Mouse (Mus musculus) olfactory bulb, adult 2 months (tissue): Measurements from ENCODE around the gene March8.

ENCODE experiments used
- CTCF ChIP-seq: fragments of 200-500 bp; IDR thresholded peaks from 2 replicates; pipeline ENCODE4 v1.5.1; 2012; ENCODE audit warnings: low read depth, mild to moderate bottlenecking, low read length, moderate library complexity; ENCODE audit not compliant: insufficient read depth
- POLR2A ChIP-seq: fragments of 200-500 bp; IDR thresholded peaks from 2 replicates; pipeline ENCODE4 v1.6.1; 2012; ENCODE audit warnings: mild to moderate bottlenecking, low read depth, low read length, moderate library complexity; ENCODE audit not compliant: insufficient read depth

DNA sequence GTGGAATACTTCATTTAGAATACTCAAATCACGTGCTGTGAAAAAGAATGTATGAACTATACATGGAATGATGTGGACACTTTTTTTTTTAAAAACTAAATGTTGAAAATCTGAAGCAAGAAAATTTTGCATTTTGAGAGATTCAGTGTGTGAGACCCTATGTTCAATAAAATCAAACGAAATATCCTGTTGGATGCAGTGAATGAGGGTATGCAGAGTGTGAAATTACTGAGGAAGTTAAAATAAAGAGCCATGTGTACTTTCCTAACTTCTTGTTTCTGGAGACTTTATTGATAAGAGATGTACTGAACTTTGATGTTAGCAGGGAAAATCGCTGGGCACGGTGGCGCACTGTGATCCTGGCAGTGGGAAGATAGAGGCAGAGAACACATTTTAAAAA, 1.3 kb downstream of the March8 start:
- TF ChIP-seq POLR2A (no peak), CTCF (no peak)
